In the genomic region with DNA sequence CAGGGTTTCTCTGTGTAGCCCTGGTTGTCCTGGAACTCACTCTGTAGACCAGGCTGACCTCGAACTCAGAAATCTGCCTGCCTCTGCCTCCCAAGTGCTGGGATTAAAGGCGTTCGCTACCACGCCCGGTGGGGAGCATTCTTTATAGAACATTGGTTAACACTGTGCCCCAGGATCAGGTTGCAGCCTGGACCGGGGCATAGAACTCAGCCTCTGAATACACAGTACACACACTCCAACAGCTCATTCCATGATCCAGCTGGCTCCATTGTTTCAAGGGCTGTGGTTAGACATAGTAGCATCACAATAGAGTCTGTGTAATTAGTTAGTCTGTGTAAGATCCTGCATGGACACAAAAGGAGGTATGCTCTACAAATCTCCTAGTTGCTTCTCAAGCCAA, we compare ENCODE assay signal across 21 mouse cellular contexts. TPM values are rescaled to one million over a fixed set of nuclear protein-coding genes. Genes with fewer than 3 reads are reported as not detected.
A peak's percentile ranks its signal among the peaks of the same experiment; 100 is the strongest.
DNase-seq lines count a peak whose midpoint lies in the region; TF ChIP-seq lines count a peak whose summit lies in the region.
"Had no signal": no experiment of that assay in that cellular context is flagged by ENCODE, and none has a peak within 500 bp of the region (broad histone marks: within the 10 kb centered on the region; RNA-seq: fewer than 3 reads in every experiment).

No protein-coding gene starts in this region.

- intact Hi-C loops in left cerebral cortex, postnatal 4 days (cut with DNase I) = no loop called here

- no peak overlapping the region for H3K9ac ChIP-seq in ES-Bruce4 (ENCODE audit: low read depth, poor library complexity, severe bottlenecking)
- H3K9ac ChIP-seq: embryonic facial prominence, embryonic 12.5 days; forebrain, embryonic 13.5 days; forebrain, embryonic 15.5 days; forebrain, postnatal 0 days had no signal

- H3K4me3 ChIP-seq in ES-Bruce4 (ENCODE audit: low read depth, low read length) = no peak overlapping the region
- no peak overlapping the region for H3K4me3 ChIP-seq in midbrain, embryonic 10.5 days
- H3K4me3 ChIP-seq: embryonic facial prominence, embryonic 10.5 days; embryonic facial prominence, embryonic 12.5 days; forebrain, embryonic 13.5 days; forebrain, embryonic 15.5 days had no signal

- TF ChIP-seq POLR2A in ES-Bruce4 (IDR thresholded peaks at IDR 0.05; ENCODE audit: insufficient read depth, low read length) = no peak

- TF ChIP-seq CTCF in ES-Bruce4 (IDR thresholded peaks at IDR 0.05; ENCODE audit: low read depth, low read length) = no peak

- H3K27me3 ChIP-seq in ES-Bruce4 (ENCODE audit: control insufficient read depth, insufficient read depth, low read length, poor library complexity, severe bottlenecking) = no peaks in the 10 kb centered on the region
- H3K27me3 ChIP-seq in midbrain, embryonic 10.5 days (ENCODE audit: low read depth, poor library complexity, severe bottlenecking) = no peaks in the 10 kb centered on the region
- H3K27me3 ChIP-seq: embryonic facial prominence, embryonic 12.5 days; forebrain, embryonic 13.5 days; forebrain, embryonic 15.5 days; Patski had no signal

- H3K9me3 ChIP-seq in ES-Bruce4 (replicated peaks; ENCODE audit: control insufficient read depth, insufficient read depth, low read length, poor library complexity, severe bottlenecking) = no peaks in the 10 kb centered on the region
- no peaks in the 10 kb centered on the region for H3K9me3 ChIP-seq in midbrain, embryonic 10.5 days (replicated peaks)
- H3K9me3 ChIP-seq: embryonic facial prominence, embryonic 10.5 days; embryonic facial prominence, embryonic 12.5 days; forebrain, embryonic 13.5 days; forebrain, embryonic 15.5 days had no signal

- WGBS in midbrain, embryonic 10.5 days = 81% methylated on average over 6 of the region's 6 CpGs

- 0 out of 2 replicates have a peak, but pooled peaks have one; percentile 15 for TF ChIP-seq EP300 in ES-Bruce4 (IDR thresholded peaks at IDR 0.05; ENCODE audit: insufficient read depth, low read depth, low read length)

- no peak overlapping the region for H3K27ac ChIP-seq in ES-Bruce4 (ENCODE audit: insufficient read depth, low read length)
- no peak overlapping the region for H3K27ac ChIP-seq in midbrain, embryonic 10.5 days (replicated peaks)
- H3K27ac ChIP-seq: embryonic facial prominence, embryonic 10.5 days; embryonic facial prominence, embryonic 12.5 days; forebrain, embryonic 13.5 days; forebrain, embryonic 15.5 days had no signal

- peak; percentile 44 for DNase-seq in ES-CJ7 (ENCODE audit: low read depth, low spot score)
- peak; percentile 82 for DNase-seq in R1 (ENCODE audit: low read depth, low spot score)
- DNase-seq in cerebellum, postnatal 10 days = no peak
- no peak for DNase-seq in midbrain, embryonic 10.5 days (ENCODE audit: low spot score)
- no peak for DNase-seq in left cerebral cortex, postnatal 4 days
- DNase-seq: adrenal gland, adult 8-10 months; adrenal gland, postnatal 14 days; adrenal gland, postnatal 36 days; cerebellum, adult 18-20 months; cerebellum, adult 8-10 months; cerebellum, adult 9-11 months; cerebellum, postnatal 25 days; forebrain, postnatal 0 days had no signal

- no peaks in the 10 kb centered on the region for H3K36me3 ChIP-seq in ES-Bruce4 (ENCODE audit: control insufficient read depth, insufficient read depth, low read length, poor library complexity, severe bottlenecking)
- no peaks in the 10 kb centered on the region for H3K36me3 ChIP-seq in midbrain, embryonic 10.5 days
- H3K36me3 ChIP-seq: embryonic facial prominence, embryonic 10.5 days; embryonic facial prominence, embryonic 12.5 days; forebrain, embryonic 15.5 days had no signal

- H3K4me1 ChIP-seq in ES-Bruce4 (ENCODE audit: control insufficient read depth, insufficient read depth, low read length) = peaks cover 5% of the 10 kb centered on the region
- peaks cover 10% of the 10 kb centered on the region for H3K4me1 ChIP-seq in midbrain, embryonic 10.5 days
- H3K4me1 ChIP-seq: forebrain, embryonic 13.5 days; forebrain, embryonic 15.5 days had no signal

RNA-seq across cellular contexts. Expression of a gene that starts 8.5 kb away (rescaled TPM):
- 7.0 and 7.7 TPM in 2 replicates for polyA plus RNA-seq in ES-Bruce4 (2011; ENCODE audit: insufficient read depth, insufficient read length, low read depth, missing spikeins)
- polyA plus RNA-seq in midbrain, embryonic 10.5 days (2016; fragmentation: Nextera tagmentation; extraction: Ambion mirVana) = 7.2 and 7.7 TPM in 2 replicates
- 10 to 100 TPM; 17.2 to 19.6 TPM for total RNA-seq in left cerebral cortex, postnatal 4 days (2021)

RNA-seq across cellular contexts. Expression of a gene that starts 40.9 kb away (rescaled TPM):
- 1.1 and 2.8 TPM in 2 replicates for polyA plus RNA-seq in ES-Bruce4 (2011; ENCODE audit: insufficient read depth, insufficient read length, low read depth, missing spikeins)
- polyA plus RNA-seq in midbrain, embryonic 10.5 days (2016; fragmentation: Nextera tagmentation; extraction: Ambion mirVana) = 0.22 TPM in 1 of 2 replicates, not detected in the other
- 1 to 10 TPM; 1.1 to 1.3 TPM for total RNA-seq in left cerebral cortex, postnatal 4 days (2021)
- total RNA-seq: forebrain, postnatal 0 days; MEL had no signal
- polyA plus RNA-seq: embryonic facial prominence, embryonic 10.5 days; forebrain, embryonic 11.5 days; forebrain, embryonic 15.5 days had no signal

Comparison
In these comparisons a context has a peak if more than half of its experiments do, and no peak if none do; other contexts are left out.
1. DNase-seq: peak in ES-CJ7 (single experiment) and R1 (single experiment); none in cerebellum, postnatal 10 days (0 of 2), midbrain, embryonic 10.5 days (single experiment) and left cerebral cortex, postnatal 4 days (single experiment).